Mouse (Mus musculus): ENCODE results near the gene Efna1. TPM values are rescaled to one million over a fixed set of nuclear protein-coding genes. Genes with fewer than 3 reads are reported as not detected.

Efna1 gene
- polyA plus RNA-seq (2016; fragmentation: Nextera tagmentation; extraction: Ambion mirVana): 16.5 and 17.7 TPM in 2 replicates

DNA sequence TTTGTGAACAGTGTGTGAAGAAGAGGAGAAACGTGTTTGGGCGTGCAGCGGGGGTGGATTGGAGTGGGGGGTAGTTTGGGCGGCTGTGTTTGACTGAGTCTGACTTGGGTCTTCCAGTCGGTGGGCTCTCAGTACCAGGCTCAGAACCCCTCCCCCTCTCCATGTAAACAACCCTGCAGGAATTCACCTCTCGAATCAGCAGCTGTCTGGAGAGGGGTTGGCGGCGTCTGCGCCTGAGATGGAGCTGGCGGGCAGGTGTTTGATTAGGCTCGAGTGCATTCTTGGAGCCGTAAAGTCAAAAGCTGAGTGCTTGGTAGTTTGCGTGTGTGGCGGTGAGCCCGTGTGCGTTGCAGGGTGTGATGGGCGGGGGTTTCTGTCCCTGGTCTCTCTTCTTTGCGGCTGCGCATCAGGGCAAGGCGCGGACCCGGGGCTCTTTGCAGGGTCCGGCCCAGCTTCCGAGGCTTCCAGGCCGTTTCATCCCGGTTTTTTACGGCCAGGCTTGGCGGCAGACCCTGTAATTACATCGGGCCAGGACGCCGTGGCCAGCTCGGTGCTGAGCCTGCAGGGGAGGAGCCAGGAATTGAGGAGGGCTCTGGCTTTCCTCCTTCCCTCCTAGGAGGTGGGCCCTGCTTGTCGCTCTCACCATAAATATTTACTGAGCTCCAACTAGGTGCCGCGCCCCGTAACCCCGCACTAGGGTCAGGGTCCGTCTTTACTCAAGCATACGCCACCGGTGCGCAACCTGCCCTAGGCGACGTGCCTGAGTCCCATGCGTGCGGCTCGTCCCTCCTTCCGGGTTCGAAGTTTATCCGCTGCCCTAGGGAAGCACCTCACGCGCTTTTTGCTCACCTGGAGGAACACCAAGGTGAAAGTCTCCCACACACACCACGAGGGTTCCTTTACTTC is at the start of gene Efna1:
Gene Efna1, minus strand, starts transcription at position 537 of the 906 bp plus-strand sequence.
- under 1% methylated on average over 52 of the region's 52 CpGs for WGBS
- Histone ChIP-seq H3K4me1 (replicated peaks) (peaks cover 66% of the 10 kb centered on the region), H3K27me3 (ENCODE audit: insufficient read depth, poor library complexity, severe bottlenecking) (peaks cover 67% of the 10 kb centered on the region), H3K27ac (peak within 1 kb of the TSS; percentile 78), H3K36me3 (no peaks in the 10 kb centered on the region), H3K4me3 (peak within 1 kb of the TSS; percentile 62), H3K9me3 (no peaks in the 10 kb centered on the region)
- DNase-seq (ENCODE audit: low spot score): peak; percentile 62

GRCm38 (mm10) chr3:89330346-89330745 is 49.4 kb upstream of the Efna1 start:
- Histone ChIP-seq H3K27me3 (ENCODE audit: insufficient read depth, poor library complexity, severe bottlenecking) (peaks cover 35% of the 10 kb centered on the region; the same call in 1 of the 2 replicates), H3K9me3 (no peaks in the 10 kb centered on the region), H3K4me1 (replicated peaks) (peaks cover 70% of the 10 kb centered on the region), H3K4me3 (no peak overlapping the region), H3K36me3 (peaks cover 30% of the 10 kb centered on the region), H3K27ac (peak overlapping the region; percentile 2; the same call in 1 of the 2 replicates)
- no peak for DNase-seq (ENCODE audit: low spot score)
- 55% methylated on average over 3 of the region's 3 CpGs for WGBS

DNA sequence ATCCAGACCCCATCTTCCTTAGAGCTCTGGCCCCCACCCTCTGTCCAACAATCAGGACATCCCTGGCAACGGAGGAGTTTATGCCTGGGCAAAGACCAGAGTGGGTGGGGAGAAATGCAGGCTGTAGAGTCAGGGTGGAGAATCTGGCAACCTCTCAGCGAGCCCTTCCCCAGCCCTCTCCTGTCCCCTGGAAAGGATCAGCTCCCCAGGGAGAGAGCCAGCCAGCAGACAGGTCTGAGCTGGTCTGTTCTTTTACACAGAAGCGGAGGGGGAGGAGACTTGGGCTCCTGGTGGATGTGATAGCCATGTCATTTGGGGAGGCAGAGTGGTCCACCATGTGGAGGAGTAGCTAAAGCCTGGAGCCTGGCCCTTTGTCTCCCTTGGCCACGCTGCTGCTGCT is 47.7 kb upstream of the Efna1 start:
- H3K27ac ChIP-seq: peak overlapping the region; percentile 50
- peaks cover 36% of the 10 kb centered on the region for H3K27me3 ChIP-seq (ENCODE audit: insufficient read depth, poor library complexity, severe bottlenecking)
- peaks cover 56% of the 10 kb centered on the region for H3K4me1 ChIP-seq (replicated peaks)
- DNase-seq (ENCODE audit: low spot score): no peak
- no peak overlapping the region for H3K4me3 ChIP-seq
- 11% methylated on average over 4 of the region's 4 CpGs for WGBS
- peaks cover 13% of the 10 kb centered on the region for H3K36me3 ChIP-seq
- no peaks in the 10 kb centered on the region for H3K9me3 ChIP-seq

- Histone ChIP-seq H3K27me3 (ENCODE audit: insufficient read depth, poor library complexity, severe bottlenecking) (peaks cover 40% of the 10 kb centered on the region), H3K4me3 (no peak overlapping the region), H3K9me3 (no peaks in the 10 kb centered on the region), H3K4me1 (replicated peaks) (peaks cover 56% of the 10 kb centered on the region), H3K36me3 (peaks cover 1% of the 10 kb centered on the region; the same call in 1 of the 2 replicates), H3K27ac (peak overlapping the region; percentile 10; the same call in 1 of the 2 replicates)
- DNase-seq (ENCODE audit: low spot score): no peak
- WGBS: 58% methylated on average over 9 of the region's 9 CpGs
These were observed 46.5 kb upstream of the Efna1 start for GRCm38 (mm10) chr3:89327371-89327870.

GRCm38 (mm10) chr3:89325882-89326281 is 44.9 kb upstream of the Efna1 start:
- Histone ChIP-seq H3K4me1 (replicated peaks) (peaks cover 56% of the 10 kb centered on the region), H3K27me3 (ENCODE audit: insufficient read depth, poor library complexity, severe bottlenecking) (peaks cover 56% of the 10 kb centered on the region), H3K9me3 (no peaks in the 10 kb centered on the region), H3K27ac (no peak overlapping the region), H3K4me3 (no peak overlapping the region), H3K36me3 (no peaks in the 10 kb centered on the region)
- DNase-seq (ENCODE audit: low spot score): no peak
- 90% methylated on average over 8 of the region's 8 CpGs for WGBS

DNA sequence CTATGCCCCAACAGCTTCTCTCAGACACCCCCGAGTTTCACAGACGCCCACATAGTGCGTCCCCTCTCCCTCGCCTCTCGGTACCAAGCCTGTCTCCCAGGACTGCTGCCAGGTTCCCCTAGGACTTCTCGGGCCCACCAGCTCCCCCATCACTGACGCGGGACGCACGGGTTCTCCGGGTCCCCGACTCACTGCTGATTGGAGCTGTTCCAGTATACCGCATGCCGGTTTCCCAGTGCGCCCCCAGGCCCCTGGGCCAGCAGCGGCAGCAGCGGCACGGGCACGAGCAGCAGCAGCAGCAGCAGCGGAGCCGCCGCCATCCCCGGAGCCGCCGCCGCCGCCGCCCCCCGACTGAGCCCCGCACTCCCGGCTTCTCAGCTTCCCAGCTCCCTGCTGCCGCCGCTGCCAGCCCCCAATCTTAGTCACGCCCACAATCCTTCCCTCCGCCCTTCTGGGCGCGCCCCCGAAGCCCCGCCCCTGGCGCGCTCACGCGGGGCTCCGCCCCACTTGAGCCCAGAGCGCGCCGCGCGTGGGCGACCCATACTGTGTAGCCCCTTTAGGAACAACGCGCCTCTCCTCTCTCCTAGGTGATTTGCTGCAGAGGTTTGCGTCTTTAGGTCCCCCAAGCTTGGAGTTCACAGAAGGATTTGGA is 41.7 kb upstream of the Efna1 start, which contains the start of gene Efna3:
Gene Efna3, minus strand, starts transcription at position 452 of the 652 bp plus-strand sequence.
- peaks cover 77% of the 10 kb centered on the region for H3K27me3 ChIP-seq (ENCODE audit: insufficient read depth, poor library complexity, severe bottlenecking)
- peaks cover 67% of the 10 kb centered on the region for H3K4me1 ChIP-seq (replicated peaks)
- H3K4me3 ChIP-seq: peak within 1 kb of the TSS; percentile 71
- H3K27ac ChIP-seq: peak within 1 kb of the TSS; percentile 87
- under 1% methylated on average over 53 of the region's 53 CpGs for WGBS
- peak; percentile 80 for DNase-seq (ENCODE audit: low spot score)
- H3K36me3 ChIP-seq: no peaks in the 10 kb centered on the region
- H3K9me3 ChIP-seq: no peaks in the 10 kb centered on the region

- H3K4me1 ChIP-seq (replicated peaks): peaks cover 66% of the 10 kb centered on the region
- H3K27ac ChIP-seq: peak overlapping the region; percentile 87
- no peaks in the 10 kb centered on the region for H3K9me3 ChIP-seq
- peak overlapping the region; percentile 71 for H3K4me3 ChIP-seq
- peaks cover 77% of the 10 kb centered on the region for H3K27me3 ChIP-seq (ENCODE audit: insufficient read depth, poor library complexity, severe bottlenecking)
- no peak for DNase-seq (ENCODE audit: low spot score)
- no peaks in the 10 kb centered on the region for H3K36me3 ChIP-seq
- 1% methylated on average over 14 of the region's 14 CpGs for WGBS
These were observed 41.2 kb upstream of the Efna1 start for GRCm38 (mm10) chr3:89322131-89322500.

DNA sequence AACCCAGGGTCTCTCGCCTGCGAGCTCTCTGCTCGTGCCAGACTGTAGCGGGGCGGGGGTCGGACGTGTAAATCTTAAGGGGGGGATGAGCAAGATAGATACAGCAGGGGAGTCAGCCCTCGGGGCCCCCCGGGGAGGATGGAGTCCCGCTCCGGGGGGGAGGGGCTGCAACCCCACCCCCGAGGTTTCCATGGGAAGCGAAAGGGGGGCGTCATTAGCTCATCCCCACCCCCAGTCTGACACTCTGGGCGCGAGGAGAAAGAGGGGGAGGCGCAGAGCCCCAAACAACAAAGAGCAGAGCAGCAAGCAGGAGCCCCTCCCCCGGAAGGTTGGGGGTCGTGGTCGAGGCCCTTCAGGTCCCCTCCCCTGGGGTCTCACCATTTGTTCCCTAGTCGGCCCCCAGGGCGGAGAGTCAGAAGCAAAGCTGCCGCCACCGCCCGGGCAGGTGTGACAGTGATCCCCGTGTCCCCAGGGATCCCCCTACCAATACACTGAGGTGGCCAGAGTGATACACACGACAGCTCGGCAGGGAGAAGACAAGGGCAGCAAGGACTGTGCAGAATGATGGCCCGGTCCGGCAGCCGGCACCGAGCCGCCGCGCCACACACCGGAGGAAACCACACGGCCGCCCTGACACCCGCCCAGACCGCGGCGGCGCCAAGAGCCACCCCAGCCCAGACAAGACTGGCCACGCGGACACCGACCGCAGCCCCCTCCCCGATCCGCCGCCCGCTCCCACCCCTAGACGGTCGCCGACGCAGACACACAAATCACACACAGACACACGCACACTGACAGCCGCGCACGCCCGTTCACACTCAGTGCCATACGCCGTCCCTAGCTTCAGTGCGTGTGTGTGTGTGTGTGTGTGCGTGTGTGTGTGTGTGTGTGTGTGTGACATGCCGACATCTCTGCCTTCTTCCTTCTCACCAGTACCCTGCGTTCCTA is 40.5 kb upstream of the Efna1 start:
- peak overlapping the region; percentile 87 for H3K27ac ChIP-seq
- peak; percentile 49 for DNase-seq (ENCODE audit: low spot score)
- H3K27me3 ChIP-seq (ENCODE audit: insufficient read depth, poor library complexity, severe bottlenecking): peaks cover 84% of the 10 kb centered on the region
- peak overlapping the region; percentile 71 for H3K4me3 ChIP-seq
- under 1% methylated on average over 66 of the region's 66 CpGs for WGBS
- no peaks in the 10 kb centered on the region for H3K9me3 ChIP-seq
- H3K36me3 ChIP-seq: no peaks in the 10 kb centered on the region
- peaks cover 70% of the 10 kb centered on the region for H3K4me1 ChIP-seq (replicated peaks)

DNA sequence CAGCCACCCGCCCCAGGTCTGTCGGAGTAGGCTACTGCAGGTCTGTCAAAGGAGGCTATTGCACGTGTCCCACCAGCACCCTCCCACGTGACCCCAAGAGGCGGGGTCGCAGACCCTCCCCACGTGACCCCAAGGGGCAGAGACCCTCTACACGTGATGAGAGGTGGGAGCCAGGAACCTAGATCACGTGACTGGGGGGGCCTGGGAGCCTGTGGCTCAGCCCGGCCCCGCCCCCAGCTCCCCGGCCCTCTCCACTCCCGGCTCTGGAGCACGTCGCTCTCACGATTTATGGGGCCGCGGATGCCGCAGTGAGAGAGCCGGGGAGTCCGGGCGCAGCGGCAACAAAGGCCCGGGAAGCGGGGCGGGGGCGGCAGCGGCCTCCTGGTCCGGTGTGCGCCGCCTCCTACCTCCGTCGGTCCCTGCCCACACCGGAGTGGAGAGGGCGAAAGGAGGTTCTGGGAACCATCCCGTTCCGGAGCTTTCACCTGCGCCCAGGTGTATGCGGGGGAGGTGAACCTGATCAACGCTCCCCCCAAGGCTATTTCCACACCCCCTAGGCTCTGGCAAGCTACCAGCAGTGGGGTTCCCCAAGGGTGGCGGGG is 39.7 kb upstream of the Efna1 start:
- peak overlapping the region; percentile 87 for H3K27ac ChIP-seq
- H3K27me3 ChIP-seq (ENCODE audit: insufficient read depth, poor library complexity, severe bottlenecking): peaks cover 92% of the 10 kb centered on the region
- H3K9me3 ChIP-seq: no peaks in the 10 kb centered on the region
- WGBS: under 1% methylated on average over 41 of the region's 41 CpGs
- no peaks in the 10 kb centered on the region for H3K36me3 ChIP-seq
- peaks cover 78% of the 10 kb centered on the region for H3K4me1 ChIP-seq (replicated peaks)
- peak; percentile 78 for DNase-seq (ENCODE audit: low spot score)
- peak overlapping the region; percentile 71 for H3K4me3 ChIP-seq

DNA sequence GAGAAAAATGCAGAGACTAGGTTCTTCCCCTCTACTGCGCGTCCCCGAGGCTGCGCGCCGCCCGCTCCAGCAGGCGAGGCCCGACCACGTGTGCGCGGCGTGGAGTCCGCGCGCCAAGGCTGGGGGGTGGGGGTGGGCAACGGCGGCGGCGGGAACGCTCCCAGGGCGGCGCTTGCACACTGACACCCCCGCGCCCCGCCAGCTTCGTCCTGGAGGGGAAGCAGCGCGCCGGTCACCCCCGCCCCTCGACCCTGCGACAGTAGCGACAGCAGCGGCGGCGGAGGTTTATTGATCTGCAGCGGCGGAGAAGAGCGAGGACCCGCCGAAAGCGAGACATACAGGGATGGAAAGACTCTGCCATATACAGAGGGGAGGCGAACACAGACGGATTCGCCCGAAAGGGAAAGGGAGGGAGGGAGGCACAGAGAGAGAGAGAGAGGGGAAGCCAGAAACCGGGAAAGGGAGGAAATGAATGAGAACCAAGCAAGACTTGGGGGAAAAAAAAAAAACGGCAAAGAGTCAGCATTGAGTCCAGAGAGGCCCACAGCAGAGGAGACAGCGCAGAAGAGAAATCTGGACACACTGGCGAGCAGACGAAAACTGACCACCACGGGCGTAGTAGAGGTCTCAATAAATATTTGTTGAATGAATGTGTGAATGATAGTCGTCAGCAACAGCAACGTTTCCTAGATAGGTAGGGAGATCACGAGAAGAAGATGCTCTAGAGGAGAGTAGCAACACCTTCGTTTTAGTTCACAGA is 38.8 kb upstream of the Efna1 start:
- WGBS: 4% methylated on average over 58 of the region's 58 CpGs
- no peaks in the 10 kb centered on the region for H3K36me3 ChIP-seq
- no peaks in the 10 kb centered on the region for H3K9me3 ChIP-seq
- peaks cover 87% of the 10 kb centered on the region for H3K4me1 ChIP-seq (replicated peaks)
- peak overlapping the region; percentile 71 for H3K4me3 ChIP-seq
- peak overlapping the region; percentile 24; the same call in 1 of the 2 replicates for H3K27ac ChIP-seq
- peaks cover 97% of the 10 kb centered on the region for H3K27me3 ChIP-seq (ENCODE audit: insufficient read depth, poor library complexity, severe bottlenecking)
- peak; percentile 61 for DNase-seq (ENCODE audit: low spot score)

DNA sequence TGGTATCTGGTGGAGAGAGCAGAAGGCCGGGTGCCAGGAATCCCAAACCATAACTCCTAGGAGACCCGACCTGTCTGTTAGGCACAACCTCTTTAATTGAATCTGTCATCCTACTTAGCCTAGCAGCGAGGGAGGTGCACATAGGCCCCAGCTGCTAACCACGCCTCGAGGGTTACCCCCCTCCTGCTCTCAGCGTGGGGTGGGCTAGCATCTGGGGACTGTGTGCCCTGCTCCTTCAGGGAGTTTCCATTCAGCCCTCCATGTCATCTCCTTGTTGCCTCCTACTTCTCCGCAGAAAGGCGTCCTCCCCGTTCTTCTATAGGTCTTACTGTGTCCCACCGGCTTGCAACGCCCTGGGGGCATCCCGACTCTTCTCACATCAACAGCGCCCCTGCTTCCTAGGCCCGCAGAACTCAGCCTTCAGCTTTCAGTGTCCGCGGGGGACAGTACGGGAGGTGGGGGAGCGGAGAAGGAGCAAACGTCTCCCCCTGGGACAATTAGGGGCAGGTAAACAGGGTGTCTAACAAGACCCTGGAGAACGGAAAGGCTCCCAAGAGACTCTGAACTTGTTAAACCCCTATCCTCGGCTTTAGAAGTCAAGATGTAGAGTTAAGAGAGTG is 38.1 kb upstream of the Efna1 start:
- Histone ChIP-seq H3K36me3 (no peaks in the 10 kb centered on the region), H3K4me3 (peak overlapping the region; percentile 71), H3K9me3 (no peaks in the 10 kb centered on the region), H3K4me1 (replicated peaks) (peaks cover 91% of the 10 kb centered on the region), H3K27ac (peak overlapping the region; percentile 24), H3K27me3 (ENCODE audit: insufficient read depth, poor library complexity, severe bottlenecking) (peaks cover 94% of the 10 kb centered on the region)
- WGBS: 5% methylated on average over 21 of the region's 21 CpGs
- DNase-seq (ENCODE audit: low spot score): peak; percentile 40

Data from hindbrain, embryonic 10.5 days (tissue).